Mouse (Mus musculus): ENCODE data around the gene Gsdme. TPM values are rescaled to one million over a fixed set of nuclear protein-coding genes. Genes with fewer than 3 reads are reported as not detected.

Gsdme gene
- 29.1 and 30.3 TPM in 2 replicates for polyA plus RNA-seq (2015; fragmentation: Nextera tagmentation; extraction: Ambion mirVana)

GRCm38 (mm10) chr6:50263670-50264069 lies at the start of gene Gsdme:
TSS of gene Gsdme (minus strand) at chr6:50263862.

Other genes starting within 250 kb of the Gsdme start
- 56.6 and 71.8 TPM in 2 replicates for gene Mpp6, start 153.6 kb downstream of the Gsdme start, polyA plus RNA-seq (2015; fragmentation: Nextera tagmentation; extraction: Ambion mirVana)
- 14.7 and 19.5 TPM in 2 replicates for gene Osbpl3, start 192.3 kb upstream of the Gsdme start, polyA plus RNA-seq (2015; fragmentation: Nextera tagmentation; extraction: Ambion mirVana)